Mouse (Mus musculus): ENCODE measurements around the gene Pnp.
"Not testable (repeated sequence)": the region's sequence is repeated elsewhere in the genome, so short reads cannot be mapped to it uniquely, and the experiment has no call there.

Gene Pnp

DNA sequence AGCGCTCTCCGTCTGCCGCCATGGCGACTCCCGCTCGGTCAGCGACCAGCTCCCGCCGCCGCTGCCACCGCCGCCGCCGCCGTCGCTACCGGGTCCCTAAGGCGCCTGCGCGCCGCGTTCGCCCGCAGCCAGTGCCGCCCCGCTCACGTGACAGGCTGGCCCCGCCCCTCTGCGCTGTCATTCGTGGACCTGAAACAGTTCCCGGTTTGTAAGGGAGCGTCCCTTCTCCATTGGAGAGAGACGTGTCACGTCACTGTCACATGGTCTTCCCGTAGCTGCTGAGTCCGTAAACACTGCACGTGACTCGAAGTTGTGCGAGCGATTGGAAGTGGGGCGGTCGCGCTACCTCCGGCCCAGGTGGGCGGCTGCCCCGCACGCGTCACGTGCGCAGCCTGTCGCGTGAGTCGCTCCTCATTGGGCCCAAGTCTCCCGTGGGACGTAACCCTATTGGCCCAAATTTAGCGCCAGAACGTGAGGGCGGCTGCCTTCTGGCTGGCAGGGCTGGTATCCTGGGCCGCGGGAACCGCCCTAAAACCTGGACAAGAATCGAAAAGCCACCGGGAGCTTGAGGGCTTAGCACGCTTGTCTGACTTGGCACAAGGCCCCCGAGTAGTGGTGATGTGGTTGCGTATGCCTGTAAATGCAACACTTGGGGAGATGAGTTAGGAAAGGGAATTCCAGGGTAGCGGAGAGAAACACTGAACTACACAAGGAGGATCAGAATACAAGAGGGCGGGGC is at the start of gene Pnp, which contains the start of gene Pip4p1:
Gene Pnp, plus strand, starts transcription at position 329 of the 739 bp plus-strand sequence.
Gene Pip4p1, minus strand, starts transcription at position 103 of the 739 bp plus-strand sequence.
- in situ Hi-C loops (cut with MboI; ENCODE audit: low sequenced_read_pairs): no loop called here

GRCm38 (mm10) chr14:50891621-50892020 is 39.3 kb upstream of the Pnp start:
- in situ Hi-C loops (cut with MboI; ENCODE audit: low sequenced_read_pairs): no loop called here

GRCm38 (mm10) chr14:50892091-50892490 is 38.8 kb upstream of the Pnp start:
- in situ Hi-C loops (cut with MboI; ENCODE audit: low sequenced_read_pairs): no loop called here

- in situ Hi-C loops (cut with MboI; ENCODE audit: low sequenced_read_pairs): no loop called here
These were observed 38.1 kb upstream of the Pnp start for GRCm38 (mm10) chr14:50892541-50893459.

GRCm38 (mm10) chr14:50895407-50895806 is 35.5 kb upstream of the Pnp start:
- in situ Hi-C loops (cut with MboI; ENCODE audit: low sequenced_read_pairs): no loop called here

GRCm38 (mm10) chr14:50895985-50896746 is 34.7 kb upstream of the Pnp start:
- in situ Hi-C loops (cut with MboI; ENCODE audit: low sequenced_read_pairs): no loop called here

- in situ Hi-C loops (cut with MboI; ENCODE audit: low sequenced_read_pairs): no loop called here
These were observed 34.0 kb upstream of the Pnp start for GRCm38 (mm10) chr14:50896747-50897373.

GRCm38 (mm10) chr14:50897374-50897765 is 33.5 kb upstream of the Pnp start, which contains the start of gene Klhl33:
Klhl33 (minus strand) TSS chr14:50897507.
- in situ Hi-C loops (cut with MboI; ENCODE audit: low sequenced_read_pairs): no loop called here

DNA sequence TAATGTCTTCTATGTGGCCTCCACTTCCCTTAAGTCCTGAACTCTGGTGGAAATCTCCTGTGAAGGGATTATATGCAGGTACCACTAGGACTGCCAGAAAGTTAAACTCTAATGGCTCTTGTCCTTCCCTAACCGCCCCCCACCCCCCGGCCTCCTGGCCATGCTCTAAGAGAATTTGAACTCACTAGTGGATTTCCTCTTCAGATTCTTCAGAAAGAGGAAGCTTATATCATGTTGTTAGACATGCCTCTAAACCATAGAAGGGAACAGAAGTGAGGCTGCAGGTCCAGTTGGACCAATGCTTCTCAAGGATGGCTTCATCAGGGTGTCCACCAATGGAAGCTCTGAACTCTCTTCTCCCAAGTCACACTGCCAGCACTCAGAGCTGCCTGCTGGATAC is 32.9 kb upstream of the Pnp start:
- in situ Hi-C loops (cut with MboI; ENCODE audit: low sequenced_read_pairs): not testable (repeated sequence)

DNA sequence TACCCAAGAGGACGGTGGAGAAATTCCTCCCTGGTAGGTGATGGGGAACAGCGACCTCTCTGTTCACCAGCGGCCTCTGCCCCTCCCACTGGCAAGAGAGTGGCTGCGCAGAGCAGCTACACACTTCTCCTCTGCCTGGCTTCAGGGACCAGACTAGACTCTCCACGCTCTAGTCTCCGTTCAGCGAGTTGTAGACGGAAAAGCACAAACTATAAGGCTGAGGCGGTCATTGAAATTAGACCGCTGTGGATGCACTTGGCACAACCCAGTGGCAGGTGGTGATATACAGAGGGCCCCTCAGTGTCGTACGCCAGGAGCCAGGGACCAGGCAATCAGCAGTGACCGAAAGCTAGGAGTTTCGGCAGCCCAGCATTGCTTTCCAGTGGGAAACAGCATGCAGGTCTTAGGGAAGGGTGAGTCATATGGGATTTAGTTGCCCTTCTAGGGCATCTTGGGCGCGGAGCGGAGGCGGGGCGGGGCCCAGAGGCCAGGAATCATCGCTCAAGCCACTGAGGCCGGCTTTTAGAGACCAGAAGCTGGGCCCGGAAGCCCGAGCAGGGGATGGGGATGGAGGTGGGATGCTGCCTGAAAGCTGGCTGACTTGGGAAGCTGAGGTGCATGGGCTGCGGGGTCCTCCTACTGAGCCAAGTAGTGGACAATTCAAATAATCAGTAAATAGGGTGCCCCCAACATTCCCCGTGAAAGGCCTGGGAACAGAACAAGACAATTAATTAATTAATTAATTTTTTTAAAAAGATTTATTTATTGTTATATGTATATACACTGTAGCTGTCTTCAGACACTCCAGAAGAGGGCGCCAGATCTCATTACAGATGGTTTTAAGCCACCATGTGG is 26.7 kb upstream of the Pnp start:
- in situ Hi-C loops (cut with MboI; ENCODE audit: low sequenced_read_pairs): no loop called here

DNA sequence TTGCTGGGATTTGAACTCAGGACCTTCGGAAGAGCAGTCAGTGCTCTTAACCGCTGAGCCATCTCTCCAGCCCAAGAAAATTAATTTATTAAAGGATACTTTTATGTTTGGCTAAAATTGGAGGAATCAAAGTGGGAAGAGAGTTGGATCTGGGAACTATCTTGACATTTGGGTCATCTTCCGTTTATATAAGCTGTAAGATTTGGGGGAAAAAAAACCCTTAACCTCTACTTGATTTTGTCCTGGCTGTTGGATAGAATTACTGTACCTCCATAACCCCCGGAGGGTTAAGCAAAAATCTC is 26.1 kb upstream of the Pnp start:
- in situ Hi-C loops (cut with MboI; ENCODE audit: low sequenced_read_pairs): no loop called here

DNA sequence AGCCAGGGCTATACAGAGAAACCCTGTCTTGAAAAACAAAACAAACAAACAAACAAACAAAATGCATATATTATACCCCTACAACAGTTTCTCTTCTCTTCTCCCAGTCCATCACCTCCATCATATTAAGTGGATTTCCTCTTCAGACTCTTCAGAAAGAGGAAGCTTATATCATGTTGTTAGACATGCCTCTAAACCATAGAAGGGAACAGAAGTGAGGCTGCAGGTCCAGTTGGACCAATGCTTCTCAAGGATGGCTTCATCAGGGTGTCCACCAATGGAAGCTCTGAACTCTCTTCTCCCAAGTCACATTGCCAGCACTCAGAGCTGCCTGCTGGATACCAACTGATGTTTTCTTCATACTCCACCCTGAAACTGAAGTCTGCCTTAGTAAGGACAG is 25.6 kb upstream of the Pnp start:
- in situ Hi-C loops (cut with MboI; ENCODE audit: low sequenced_read_pairs): not testable (repeated sequence)

DNA sequence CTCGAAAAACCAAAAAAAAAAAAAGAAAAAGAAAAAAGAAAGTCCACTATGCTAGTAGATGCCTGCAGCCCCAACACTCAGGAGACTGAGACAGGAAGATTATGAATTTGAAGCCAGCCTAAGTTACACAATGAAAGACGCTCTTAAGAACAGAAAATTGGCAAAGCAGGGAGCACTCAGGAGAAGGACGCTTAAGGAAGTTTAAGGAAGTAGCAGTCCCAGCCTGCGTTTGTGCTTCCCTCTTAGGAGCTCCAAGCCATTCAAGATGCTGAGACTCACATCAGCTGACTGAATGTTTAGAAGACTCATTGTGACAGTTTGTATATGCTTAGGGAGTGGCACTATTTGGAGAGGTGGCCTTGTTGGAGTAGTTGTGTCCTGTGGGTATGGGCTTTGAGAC is 22.8 kb upstream of the Pnp start:
- in situ Hi-C loops (cut with MboI; ENCODE audit: low sequenced_read_pairs): no loop called here

- in situ Hi-C loops (cut with MboI; ENCODE audit: low sequenced_read_pairs): no loop called here
These were observed 19.5 kb upstream of the Pnp start for GRCm38 (mm10) chr14:50911356-50911755.

- in situ Hi-C loops (cut with MboI; ENCODE audit: low sequenced_read_pairs): not testable (repeated sequence)
These were observed 7.4 kb upstream of the Pnp start for GRCm38 (mm10) chr14:50923437-50923836.

GRCm38 (mm10) chr14:50924281-50925064 is 6.4 kb upstream of the Pnp start, which contains the start of the genes Osgep and Apex1:
Osgep (minus strand) TSS chr14:50924893.
Apex1 (plus strand) TSS chr14:50924968.
- in situ Hi-C loops (cut with MboI; ENCODE audit: low sequenced_read_pairs): no loop called here

GRCm38 (mm10) chr14:50925111-50925920 is 5.6 kb upstream of the Pnp start:
- in situ Hi-C loops (cut with MboI; ENCODE audit: low sequenced_read_pairs): no loop called here

GRCm38 (mm10) chr14:50927366-50927765 is 3.5 kb upstream of the Pnp start:
- in situ Hi-C loops (cut with MboI; ENCODE audit: low sequenced_read_pairs): no loop called here
